Mouse (Mus musculus) layer of hippocampus, postnatal 14 days (tissue): ENCODE data around the gene Prex1. TPM values are rescaled to one million over a fixed set of nuclear protein-coding genes. Genes with fewer than 3 reads are reported as not detected.

Experiments
- DNase-seq, 2 experiments: peaks; one replicate each; pipeline ENCODE4 v3.0.0; 2021 to 2022; ENCODE audit warnings: low spot score in 2 of 2, mixed read lengths in 1 of 2
- total RNA-seq, 2 experiments: library from RNA; stranded (reverse); gene quantifications; 2 replicates each; pipeline ENCODE4 v1.2.3; 2021

Gene Prex1
- total RNA-seq, 2 experiments from 2014 or later: 88.0 to 89.3 TPM

- DNase-seq: no peak
Observed at GRCm38 (mm10) chr2:166638947-166639641, 74.5 kb downstream of the Prex1 start.

- no peak for DNase-seq
Observed at GRCm38 (mm10) chr2:166638079-166638800, 75.4 kb downstream of the Prex1 start.

- DNase-seq: no peak
Observed at GRCm38 (mm10) chr2:166637673-166637990, 76.0 kb downstream of the Prex1 start.

GRCm38 (mm10) chr2:166636867-166637672 is 76.6 kb downstream of the Prex1 start:
- DNase-seq: peak; percentile 77 to 89

- peak in 1 of 2 experiments; percentile 47 for DNase-seq
Observed at GRCm38 (mm10) chr2:166635521-166635920, 78.1 kb downstream of the Prex1 start.

- peak in 1 of 2 experiments; percentile 53 for DNase-seq
Observed at GRCm38 (mm10) chr2:166632571-166633361, 80.9 kb downstream of the Prex1 start.

DNA sequence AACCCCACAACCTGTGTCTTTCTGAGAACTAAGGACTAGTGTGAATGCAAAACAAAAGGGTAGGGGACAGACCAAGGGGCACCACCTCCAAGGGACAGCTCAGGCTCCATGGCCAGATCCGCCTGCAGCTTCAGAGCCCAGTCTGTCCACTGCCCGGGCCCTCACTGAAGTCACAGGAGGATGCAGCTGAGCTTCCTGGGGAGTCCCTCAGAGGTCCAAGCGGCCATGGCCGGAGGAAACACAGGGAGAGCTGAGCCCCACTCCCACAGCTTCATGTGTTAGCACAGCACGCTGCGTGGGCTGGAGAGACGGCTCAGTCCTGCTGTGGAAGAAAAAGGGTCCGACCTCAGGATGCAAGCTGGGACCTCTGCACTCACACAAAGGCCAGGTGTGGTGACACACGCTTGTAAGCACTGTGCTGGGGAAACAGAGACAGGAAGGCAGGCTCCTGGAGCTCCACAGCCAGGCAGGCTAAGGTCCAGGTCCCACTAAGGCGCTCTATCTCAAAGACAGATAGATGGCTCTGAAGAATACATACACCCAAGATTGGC is 81.9 kb downstream of the Prex1 start:
- no peak for DNase-seq

DNA sequence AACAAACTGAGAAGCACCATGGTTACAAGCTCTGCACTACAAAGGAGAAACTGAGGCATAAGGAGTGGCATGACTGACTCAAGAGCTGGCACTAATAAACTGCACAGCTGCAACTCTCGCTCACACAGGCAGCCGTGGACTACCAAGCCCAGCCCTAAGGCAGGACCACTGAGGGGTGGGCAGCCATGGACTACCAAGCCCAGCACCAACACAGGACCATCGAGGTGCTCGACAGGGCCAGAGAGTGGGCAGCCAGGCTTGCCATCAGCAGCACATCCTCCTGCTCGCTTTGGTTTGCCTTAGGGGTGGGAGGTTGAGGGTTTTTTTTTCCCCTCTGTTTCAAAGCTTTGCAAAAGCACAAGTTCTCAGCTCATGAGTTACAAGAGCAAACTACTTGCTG is 82.4 kb downstream of the Prex1 start:
- DNase-seq: no peak

- DNase-seq: peak; percentile 33 to 44
Observed at GRCm38 (mm10) chr2:166629941-166630674, 83.5 kb downstream of the Prex1 start.

DNA sequence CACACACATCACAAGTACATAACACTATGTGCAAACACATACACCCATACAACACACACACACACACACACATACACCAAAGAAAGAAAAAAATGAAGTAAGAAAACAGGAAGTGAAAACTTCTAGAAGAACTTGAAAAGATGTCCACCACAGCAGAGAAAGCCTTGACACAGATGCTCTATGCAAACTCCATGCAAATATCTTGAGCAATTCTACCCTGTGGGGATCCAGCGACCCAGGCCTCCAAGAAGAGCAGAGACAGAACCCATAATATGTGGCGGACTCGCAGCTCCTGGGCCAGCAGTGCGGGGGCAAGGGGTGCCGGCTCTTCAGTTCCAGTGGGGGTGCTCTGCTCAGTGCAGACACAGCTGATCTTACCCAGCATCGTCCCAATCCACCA is 86.1 kb downstream of the Prex1 start:
- no peak for DNase-seq

- no peak for DNase-seq
Observed at GRCm38 (mm10) chr2:166625219-166625618, 88.4 kb downstream of the Prex1 start.

DNA sequence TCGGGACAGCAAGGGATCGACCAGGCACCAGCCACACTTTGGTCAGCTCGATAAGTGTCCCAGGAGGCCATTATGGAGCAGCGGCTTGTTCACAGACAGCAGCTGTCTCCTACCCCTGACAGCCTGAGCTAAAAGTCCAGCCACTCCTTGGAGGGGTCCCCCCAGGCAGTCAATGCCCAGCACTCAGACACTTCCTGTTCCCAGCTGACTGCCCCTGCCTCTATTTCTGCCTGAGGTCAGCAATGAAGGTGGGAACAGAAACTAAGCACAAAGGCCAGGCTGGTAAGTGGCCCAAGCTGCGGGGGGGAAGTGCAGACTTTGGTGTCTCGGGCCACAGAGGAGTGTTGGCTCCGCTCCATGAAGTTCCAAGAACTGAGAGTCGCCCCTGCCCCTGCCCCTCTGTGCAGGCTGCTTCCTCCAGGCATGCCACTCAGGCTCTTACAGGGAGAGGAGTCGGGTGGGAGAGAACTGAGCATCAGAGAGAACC is 90.5 kb downstream of the Prex1 start:
- DNase-seq: peak in 1 of 2 experiments; percentile 54

- no peak for DNase-seq
Observed at GRCm38 (mm10) chr2:166622590-166622989, 91.0 kb downstream of the Prex1 start.

DNA sequence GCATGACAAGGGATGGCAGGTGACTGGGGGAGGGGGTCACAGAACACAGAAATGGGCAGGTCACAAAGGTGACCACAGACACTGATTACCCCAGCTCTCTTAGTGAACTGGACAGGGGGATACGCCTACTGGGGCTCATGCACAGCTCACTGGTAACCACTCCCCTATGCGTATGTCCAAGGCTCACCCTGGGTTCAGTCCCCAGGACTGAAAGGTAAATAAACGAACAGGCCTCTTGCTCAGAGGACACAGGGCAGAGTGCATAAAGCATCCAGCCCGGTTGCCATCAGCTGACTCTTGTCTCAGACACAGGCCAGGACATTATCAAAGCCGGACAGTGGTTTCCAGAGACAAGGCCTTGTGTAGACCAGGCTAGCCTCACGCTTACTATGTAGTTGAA is 91.6 kb downstream of the Prex1 start:
- no peak for DNase-seq

DNA sequence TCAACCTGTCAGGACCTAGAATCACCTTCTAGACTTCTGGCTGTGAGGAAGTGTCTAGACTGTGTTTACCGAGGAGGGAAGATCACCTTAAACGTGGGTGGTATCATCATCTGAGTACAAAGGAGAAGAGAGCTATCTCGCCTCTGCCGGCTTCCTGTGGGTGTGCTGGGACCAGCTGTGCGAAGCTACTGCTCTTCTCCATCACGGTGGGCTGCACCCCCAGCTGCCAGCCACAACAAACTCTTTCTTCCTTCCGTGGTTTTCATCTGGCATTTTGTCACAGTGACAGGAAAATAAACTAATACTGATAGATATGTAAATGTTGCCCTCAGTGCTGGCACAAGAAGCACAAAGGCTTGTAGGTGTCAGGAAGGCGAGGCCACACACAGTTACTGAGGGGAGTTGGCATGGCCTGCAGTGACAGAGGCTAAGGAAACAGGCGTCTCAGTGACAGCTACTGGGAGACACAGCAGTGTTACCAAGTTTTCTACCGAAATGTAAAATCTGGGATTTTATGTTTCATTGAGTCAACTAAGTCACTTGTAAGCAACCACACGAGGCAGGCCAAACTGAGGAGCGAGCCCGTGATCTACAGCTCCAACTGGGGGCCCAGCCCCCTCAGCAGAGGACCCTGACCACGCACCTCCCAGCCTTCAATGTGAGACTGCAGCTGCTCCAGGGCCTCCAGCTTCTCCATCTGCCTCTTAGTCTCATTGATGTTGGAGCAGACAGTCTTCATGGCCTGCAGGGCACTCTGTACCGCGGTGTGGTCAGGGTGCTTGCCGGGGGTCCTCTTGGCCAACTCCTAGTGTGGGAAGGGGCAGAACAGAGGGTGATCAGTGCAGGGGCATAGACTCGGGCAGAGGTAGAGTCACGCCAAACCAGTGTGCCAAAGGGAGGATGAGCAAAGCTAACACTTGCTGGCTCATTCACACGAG is 92.8 kb downstream of the Prex1 start:
- DNase-seq: no peak

DNA sequence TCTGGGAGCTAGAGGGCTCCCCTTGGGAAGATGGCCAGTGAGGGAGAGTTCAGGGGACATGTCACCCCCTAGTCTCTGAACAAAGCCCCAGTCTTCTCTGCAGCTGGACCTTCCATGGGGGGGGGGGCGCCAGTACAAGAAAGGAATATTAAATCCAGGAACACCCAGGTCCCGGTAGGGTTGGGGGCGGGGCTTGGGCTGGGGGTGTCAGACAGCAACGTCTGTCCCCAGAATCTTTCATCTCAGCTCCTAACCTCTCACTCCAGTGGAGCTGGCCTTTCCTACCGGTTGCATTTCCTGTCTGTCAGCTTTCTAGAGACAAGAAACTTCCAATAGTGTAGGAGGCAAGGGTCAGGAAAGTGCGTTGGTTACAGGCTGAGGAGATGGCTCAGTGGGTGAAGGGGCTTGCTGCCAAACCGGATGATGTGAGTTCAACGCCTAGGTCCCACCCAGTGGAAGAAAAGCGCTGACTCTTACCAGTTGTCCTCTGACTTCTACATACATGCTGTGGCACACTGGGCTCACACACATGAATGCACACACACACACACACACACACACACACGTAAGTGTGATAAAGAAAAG is 93.6 kb downstream of the Prex1 start:
- DNase-seq: no peak

GRCm38 (mm10) chr2:166619270-166619669 is 94.4 kb downstream of the Prex1 start:
- no peak for DNase-seq

GRCm38 (mm10) chr2:166617706-166618105 is 95.9 kb downstream of the Prex1 start:
- no peak for DNase-seq
